Mouse (Mus musculus) limb, embryonic 11.5 days (tissue): ENCODE results near the gene Mtcl1. TPM values are rescaled to one million over a fixed set of nuclear protein-coding genes. Genes with fewer than 3 reads are reported as not detected.

ENCODE experiments used
- ATAC-seq: fragments of 200-750 bp; cut with Nextera tagmentation; 2 replicates; pipeline ENCODE4 v1.8.0; 2017; ENCODE audit warnings: low read depth; ENCODE audit not compliant: insufficient number of reproducible peaks, low FRiP score, low TSS enrichment
- DNase-seq: peaks from one replicate; pipeline ENCODE4 v3.0.0-alpha.2; 2015; ENCODE audit warnings: low spot score
- H3K27ac ChIP-seq: fragments of 300-500 bp; sonication (generic); replicated peaks from 2 replicates; pipeline ENCODE4 v1.5.1; 2014; ENCODE audit warnings: low read depth, mild to moderate bottlenecking, low read length
- H3K27me3 ChIP-seq: fragments of 300-500 bp; sonication (generic); 2 replicates; pipeline ENCODE4 v1.6.1; 2014; ENCODE audit warnings: mild to moderate bottlenecking, low read length, mixed read lengths; ENCODE audit not compliant: control insufficient read depth, insufficient read depth
- H3K36me3 ChIP-seq: fragments of 300-500 bp; sonication (generic); 2 replicates; pipeline ENCODE4 v1.6.1; 2014; ENCODE audit warnings: mild to moderate bottlenecking, low read length, moderate library complexity, mixed read lengths; ENCODE audit not compliant: control insufficient read depth, insufficient read depth
- H3K4me1 ChIP-seq: fragments of 300-500 bp; sonication (generic); 2 replicates; pipeline ENCODE4 v1.6.1; 2014; ENCODE audit warnings: low read length, mixed read lengths; ENCODE audit not compliant: control insufficient read depth, insufficient read depth
- H3K4me2 ChIP-seq: fragments of 300-500 bp; sonication (generic); 2 replicates; pipeline ENCODE4 v1.6.1; 2014; ENCODE audit warnings: low read depth, mild to moderate bottlenecking, moderate library complexity; ENCODE audit not compliant: severe bottlenecking
- H3K4me3 ChIP-seq: fragments of 300-500 bp; sonication (generic); 2 replicates; pipeline ENCODE4 v1.5.1; 2014; ENCODE audit warnings: low read depth, low read length
- H3K9ac ChIP-seq: fragments of 300-500 bp; sonication (generic); 2 replicates; pipeline ENCODE4 v1.6.1; 2014; ENCODE audit warnings: mild to moderate bottlenecking, low read length
- H3K9me3 ChIP-seq: fragments of 300-500 bp; sonication (generic); 2 replicates; pipeline ENCODE4 v1.6.1; 2016; ENCODE audit warnings: low read length; ENCODE audit not compliant: control insufficient read depth
- WGBS: fragments of 180-500 bp; shearing (Covaris S2); extraction: QIAGEN DNeasy Blood & Tissue Kit; methylation state at CpG from one replicate; pipeline ENCODE4 v1.1.7; 2014; 5-methylcytosine and 5-hydroxymethylcytosine counted together
- polyA plus RNA-seq: library from polyadenylated mRNA; unstranded; fragments of >200 nt; fragmentation: Nextera tagmentation; extraction: Ambion mirVana; gene quantifications from 2 replicates; pipeline ENCODE4 v1.2.1, GENCODE M21; 2014

The Mtcl1 gene
- polyA plus RNA-seq, 1 experiment from 2014 or later, result 5.7 TPM

- no peak for DNase-seq
- Histone ChIP-seq H3K36me3 (no peaks in the 10 kb centered on the region), H3K4me1 (peaks cover 7% of the 10 kb centered on the region; the same call in 1 of the 2 replicates), H3K27ac (no peak overlapping the region), H3K4me2 (no peak overlapping the region), H3K9ac (no peak overlapping the region), H3K4me3 (no peak overlapping the region), H3K27me3 (no peaks in the 10 kb centered on the region), H3K9me3 (no peaks in the 10 kb centered on the region)
- 82% methylated on average over 5 of the region's 5 CpGs for WGBS
- ATAC-seq, result no peak
Measured at GRCm38 (mm10) chr17:66317156-66317555, 132.4 kb downstream of the Mtcl1 start.

- Histone ChIP-seq H3K9me3 (no peaks in the 10 kb centered on the region), H3K4me3 (no peak overlapping the region), H3K9ac (no peak overlapping the region), H3K36me3 (no peaks in the 10 kb centered on the region), H3K27me3 (no peaks in the 10 kb centered on the region), H3K4me2 (no peak overlapping the region), H3K4me1 (peaks cover 7% of the 10 kb centered on the region; the same call in 1 of the 2 replicates), H3K27ac (no peak overlapping the region)
- no peak for ATAC-seq
- peak; percentile 35 for DNase-seq
- 8% methylated on average over 10 of the region's 10 CpGs for WGBS
Measured at GRCm38 (mm10) chr17:66315451-66315850, 134.1 kb downstream of the Mtcl1 start.

DNA sequence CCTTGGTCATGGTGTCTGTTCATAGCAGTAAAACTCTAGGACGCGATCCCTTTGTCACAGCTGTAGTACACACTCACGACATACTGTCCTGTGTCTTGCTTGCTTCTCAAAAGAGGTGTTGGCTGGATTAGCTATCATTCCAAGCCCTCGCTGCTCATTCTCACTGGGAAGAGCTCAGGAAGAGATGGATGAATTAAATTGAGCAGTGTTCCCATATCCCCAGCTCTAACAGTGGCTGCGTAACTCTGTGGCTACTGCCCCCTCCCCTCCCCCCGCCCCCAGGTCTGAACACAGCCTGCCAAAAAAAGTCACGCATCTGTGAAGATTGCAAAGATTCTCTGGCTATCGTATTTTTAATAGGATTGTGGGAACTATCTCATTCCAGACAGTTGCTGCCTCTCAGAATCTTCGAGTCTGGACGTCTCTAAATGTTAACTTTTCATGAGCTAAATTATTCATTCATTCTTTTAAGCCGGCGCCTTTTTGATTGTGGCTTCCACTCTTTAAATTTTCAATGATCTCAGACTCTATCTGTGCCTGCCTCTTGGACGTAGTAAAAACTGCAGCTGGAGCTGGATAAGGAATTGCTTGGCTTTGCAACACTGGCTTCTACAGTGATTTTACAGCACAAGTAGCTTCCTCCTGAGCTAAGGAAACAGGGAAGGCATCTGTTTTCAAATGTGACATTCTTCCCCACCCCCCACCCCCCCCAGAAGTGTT lies 134.8 kb downstream of the Mtcl1 start:
- Histone ChIP-seq H3K27me3 (no peaks in the 10 kb centered on the region), H3K27ac (no peak overlapping the region), H3K4me2 (no peak overlapping the region), H3K9ac (no peak overlapping the region), H3K9me3 (no peaks in the 10 kb centered on the region), H3K4me3 (no peak overlapping the region), H3K4me1 (peaks cover 7% of the 10 kb centered on the region; the same call in 1 of the 2 replicates), H3K36me3 (no peaks in the 10 kb centered on the region)
- ATAC-seq (no peak), DNase-seq (no peak)
- 55% methylated on average over 13 of the region's 13 CpGs for WGBS

GRCm38 (mm10) chr17:66301906-66302305 lies 147.6 kb downstream of the Mtcl1 start:
- Histone ChIP-seq H3K9ac (no peak overlapping the region), H3K9me3 (no peaks in the 10 kb centered on the region), H3K36me3 (no peaks in the 10 kb centered on the region), H3K4me1 (no peaks in the 10 kb centered on the region), H3K4me2 (no peak overlapping the region), H3K27me3 (no peaks in the 10 kb centered on the region), H3K4me3 (no peak overlapping the region), H3K27ac (no peak overlapping the region)
- DNase-seq (no peak), ATAC-seq (no peak)
- 86% methylated on average over 7 of the region's 7 CpGs for WGBS

- H3K27me3 ChIP-seq, result no peaks in the 10 kb centered on the region
- H3K4me2 ChIP-seq, result no peak overlapping the region
- no peak for ATAC-seq
- no peaks in the 10 kb centered on the region for H3K9me3 ChIP-seq
- H3K4me1 ChIP-seq, result no peaks in the 10 kb centered on the region
- no peaks in the 10 kb centered on the region for H3K36me3 ChIP-seq
- H3K9ac ChIP-seq, result no peak overlapping the region
- no peak for DNase-seq
- no peak overlapping the region for H3K4me3 ChIP-seq
- no peak overlapping the region for H3K27ac ChIP-seq
- WGBS, result 55% methylated on average over 4 of the region's 4 CpGs
Measured at GRCm38 (mm10) chr17:66301267-66301666, 148.3 kb downstream of the Mtcl1 start.

DNA sequence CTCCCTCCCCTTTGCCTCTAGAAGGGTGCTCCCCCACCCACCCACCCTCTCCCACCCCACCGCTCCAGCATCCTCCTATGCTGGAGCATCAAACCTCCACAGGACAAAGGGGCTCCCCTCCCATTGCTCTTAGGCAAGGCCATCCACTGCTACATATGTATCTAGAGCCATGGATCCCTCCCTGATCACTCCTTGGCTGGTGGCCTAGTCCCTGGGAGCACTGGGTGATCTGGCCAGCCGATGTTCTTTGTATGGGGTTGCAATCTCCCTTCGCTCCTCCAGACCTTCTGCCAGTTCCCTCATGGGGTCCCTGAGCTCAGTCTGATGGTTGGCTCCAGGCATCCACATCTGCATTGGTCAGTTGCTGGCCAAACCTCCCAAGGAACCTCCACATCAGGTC lies 151.8 kb downstream of the Mtcl1 start:
- no peak for DNase-seq
- no peak for ATAC-seq
- Histone ChIP-seq H3K4me1 (no peaks in the 10 kb centered on the region), H3K27me3 (no peaks in the 10 kb centered on the region), H3K27ac (no peak overlapping the region), H3K9me3 (no peaks in the 10 kb centered on the region), H3K9ac (no peak overlapping the region), H3K36me3 (no peaks in the 10 kb centered on the region), H3K4me2 (no peak overlapping the region), H3K4me3 (no peak overlapping the region)
- WGBS, result 95% methylated on average over 3 of the region's 3 CpGs

- no peak overlapping the region for H3K9ac ChIP-seq
- no peaks in the 10 kb centered on the region for H3K36me3 ChIP-seq
- H3K4me1 ChIP-seq, result no peaks in the 10 kb centered on the region
- H3K27ac ChIP-seq, result no peak overlapping the region
- H3K27me3 ChIP-seq, result no peaks in the 10 kb centered on the region
- H3K9me3 ChIP-seq, result peaks cover 6% of the 10 kb centered on the region; the same call in 1 of the 2 replicates
- H3K4me2 ChIP-seq, result no peak overlapping the region
- ATAC-seq (no peak), DNase-seq (no peak)
- WGBS, result 90% methylated on average over 4 of the region's 4 CpGs
- H3K4me3 ChIP-seq, result no peak overlapping the region
Measured at GRCm38 (mm10) chr17:66293581-66293980, 156.0 kb downstream of the Mtcl1 start.

DNA sequence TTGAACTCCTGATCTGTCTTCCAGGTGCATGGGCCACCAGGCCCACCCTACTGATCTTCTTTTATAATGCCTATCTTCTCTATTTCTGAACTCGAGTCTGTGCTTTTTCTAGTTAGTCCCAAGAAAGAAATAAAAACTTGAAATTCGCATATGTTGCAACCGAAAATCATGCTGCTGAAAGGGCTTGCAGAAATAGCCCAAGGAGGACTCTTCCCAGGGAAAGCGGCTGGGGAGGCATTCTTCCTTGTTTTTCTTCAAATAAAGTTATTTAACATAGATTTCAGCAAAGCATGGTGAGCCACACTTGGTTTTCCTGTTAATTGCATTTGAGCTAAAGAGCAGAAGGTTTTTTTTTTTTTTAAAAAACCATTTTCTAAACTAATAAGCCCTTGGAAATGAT lies 159.7 kb downstream of the Mtcl1 start:
- no peak overlapping the region for H3K4me2 ChIP-seq
- no peaks in the 10 kb centered on the region for H3K27me3 ChIP-seq
- WGBS, result 81% methylated on average over 4 of the region's 4 CpGs
- no peak overlapping the region for H3K9ac ChIP-seq
- no peaks in the 10 kb centered on the region for H3K4me1 ChIP-seq
- H3K9me3 ChIP-seq, result peaks cover 6% of the 10 kb centered on the region; the same call in 1 of the 2 replicates
- no peaks in the 10 kb centered on the region for H3K36me3 ChIP-seq
- H3K27ac ChIP-seq, result no peak overlapping the region
- no peak for DNase-seq
- no peak overlapping the region for H3K4me3 ChIP-seq
- ATAC-seq, result no peak
